Mouse (Mus musculus): Measurements from ENCODE around the gene Cldn7. TPM values are rescaled to one million over a fixed set of nuclear protein-coding genes. Genes with fewer than 3 reads are reported as not detected.

Gene Cldn7
- total and polyA plus RNA-seq, 3 experiments = 0.31 to 0.36 TPM; not detected in 1

DNA sequence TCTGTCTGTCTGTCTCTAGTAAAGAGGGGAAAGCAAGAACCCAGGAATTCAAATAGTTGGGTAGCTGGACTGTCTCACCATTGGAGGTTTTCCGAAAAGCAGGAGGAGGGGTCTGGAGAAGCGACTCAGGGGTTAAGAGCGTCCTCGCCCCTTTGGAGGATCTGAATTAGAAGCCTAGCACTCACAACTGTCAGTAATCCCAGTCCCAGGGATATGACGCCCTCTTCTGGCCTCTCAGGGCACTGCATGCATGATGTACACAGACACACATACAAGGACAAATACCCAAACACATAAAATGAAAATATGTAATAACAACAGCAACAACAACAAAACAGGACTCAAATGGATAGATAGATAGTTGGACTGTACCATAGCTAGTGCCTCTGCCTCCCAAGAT, 4.0 kb upstream of the Cldn7 start:
- peak; percentile 65 for DNase-seq (ENCODE audit: low read depth, low spot score)
- H3K4me3 ChIP-seq (ENCODE audit: control insufficient read depth in 1 of 2, insufficient read depth in 1 of 2, low read depth in 2 of 2, low read length in 2 of 2) = no peak overlapping the region
- TF ChIP-seq RAD21 (IDR thresholded peaks at IDR 0.05; ENCODE audit: low read depth, low read length) (peak; percentile 49), ZC3H11A (IDR thresholded peaks at IDR 0.05; ENCODE audit: low read depth, low read length) (peak; percentile 43), CTCF (IDR thresholded peaks at IDR 0.05 in 2 of 3, conservative IDR thresholded peaks at IDR 0.05 in 1 of 3; ENCODE audit: control insufficient read depth in 1 of 3, insufficient read depth in 1 of 3, low read depth in 2 of 3, low read length in 3 of 3, poor library complexity in 1 of 3, severe bottlenecking in 1 of 3) (peak; percentile 61 to 76 (median 65)), TBP (IDR thresholded peaks at IDR 0.05; ENCODE audit: low read depth, low read length) (no peak), EP300 (IDR thresholded peaks at IDR 0.05; ENCODE audit: low read depth in 1 of 2, low read length in 2 of 2) (no peak), E2F4 (IDR thresholded peaks at IDR 0.05; ENCODE audit: borderline replicate concordance, low read depth, low read length) (no peak), USF2 (IDR thresholded peaks at IDR 0.05; ENCODE audit: borderline replicate concordance in 1 of 2, insufficient read depth in 1 of 2, low read depth in 1 of 2, low read length in 2 of 2) (no peak), POLR2AphosphoS2 (IDR thresholded peaks at IDR 0.05; ENCODE audit: low read length) (no peak), UBTF (IDR thresholded peaks at IDR 0.05; ENCODE audit: borderline replicate concordance, insufficient read depth, low read depth, low read length) (no peak), TAL1 (IDR thresholded peaks at IDR 0.05; ENCODE audit: low read length) (no peak), SMC3 (IDR thresholded peaks at IDR 0.05; ENCODE audit: low read depth, low read length) (peak; percentile 56), MYB (IDR thresholded peaks at IDR 0.05; ENCODE audit: low read depth, low read length) (no peak), MAX (IDR thresholded peaks at IDR 0.05; ENCODE audit: low read length) (no peak), POLR2AphosphoS5 (IDR thresholded peaks at IDR 0.05; ENCODE audit: borderline replicate concordance, low read depth, low read length) (no peak), NELFE (IDR thresholded peaks at IDR 0.05; ENCODE audit: low read depth, low read length) (no peak), CHD2 (IDR thresholded peaks at IDR 0.05; ENCODE audit: low read length) (no peak), ZMIZ1 (IDR thresholded peaks at IDR 0.05; ENCODE audit: low read depth, low read length) (no peak), NRF1 (IDR thresholded peaks at IDR 0.05; ENCODE audit: insufficient read depth, low read depth, low read length, poor library complexity, severe bottlenecking) (no peak), JUND (IDR thresholded peaks at IDR 0.05; ENCODE audit: low read depth, low read length) (no peak), ELF1 (IDR thresholded peaks at IDR 0.05; ENCODE audit: low read depth, low read length) (no peak), RCOR1 (IDR thresholded peaks at IDR 0.05; ENCODE audit: low read depth, low read length) (no peak), ZKSCAN1 (IDR thresholded peaks at IDR 0.05; ENCODE audit: low read depth, low read length) (no peak)
- no peaks in the 10 kb centered on the region for H3K9me3 ChIP-seq (replicated peaks; ENCODE audit: insufficient read depth, low read length)
- H3K79me2 ChIP-seq (ENCODE audit: control insufficient read depth, insufficient read depth, low read length, poor library complexity) = no peaks in the 10 kb centered on the region
- H3K27me3 ChIP-seq (ENCODE audit: control insufficient read depth in 1 of 2, insufficient read depth in 2 of 2, low read length in 2 of 2) = 0 out of 4 replicates have a peak, but pooled peaks cover 0 to 3% of the 10 kb centered on the region in 2 experiments
- H3K4me1 ChIP-seq (ENCODE audit: control insufficient read depth in 1 of 2, insufficient read depth in 2 of 2, low read length in 2 of 2) = peaks cover 4 to 8% of the 10 kb centered on the region in 2 experiments; a peak in 3 of 4 replicates
- H3K27ac ChIP-seq (ENCODE audit: control insufficient read depth, low read depth, low read length) = no peak overlapping the region
- no peak overlapping the region for H3K9ac ChIP-seq (ENCODE audit: control insufficient read depth, low read depth, low read length, poor library complexity, severe bottlenecking)
- H3K36me3 ChIP-seq (ENCODE audit: control insufficient read depth in 1 of 2, insufficient read depth in 2 of 2, low read length in 2 of 2) = no peaks in the 10 kb centered on the region
